Mouse (Mus musculus) frontal cortex, postnatal 25 days (tissue): ENCODE measurements at regions not wholly inside any gene's neighbourhood (a gene's known extent, or its start where the extent isn't known, plus 50 kb on each side); places are given as distances from the start of the nearest gene placed in this dataset.

Experiments used
- DNase-seq, 2 experiments: peaks; one replicate each; pipeline ENCODE4 v3.0.0; 2022; ENCODE audit warnings: low spot score in 2 of 2

- DNase-seq, result no peak
Measured at GRCm38 (mm10) chr9:30521556-30522240, 94.8 kb downstream of the Snx19 start.

- peak; percentile 13 to 23 for DNase-seq
Measured at GRCm38 (mm10) chr9:30520853-30521439, 94.0 kb downstream of the Snx19 start.

GRCm38 (mm10) chr9:30520116-30520515 is 93.2 kb downstream of the Snx19 start:
- DNase-seq, result no peak

GRCm38 (mm10) chr9:30519231-30519630 is 92.3 kb downstream of the Snx19 start:
- no peak for DNase-seq
